Mouse (Mus musculus) stomach, postnatal 0 days (tissue): Measurements from ENCODE around the gene Wdr45b. TPM values are rescaled to one million over a fixed set of nuclear protein-coding genes. Genes with fewer than 3 reads are reported as not detected.
A peak's percentile ranks its signal among the peaks of the same experiment; 100 is the strongest.

Experiments
- ATAC-seq: fragments of 200-750 bp; cut with Nextera tagmentation; 2 replicates; pipeline ENCODE4 v1.8.0; 2017; ENCODE audit not compliant: low FRiP score, low TSS enrichment
- DNase-seq: peaks from one replicate; pipeline ENCODE4 v3.0.0-alpha.2; 2016; ENCODE audit warnings: low spot score
- H3K27ac ChIP-seq: fragments of 300-500 bp; sonication (generic); replicated peaks from 2 replicates; pipeline ENCODE4 v1.5.1; 2014; ENCODE audit warnings: mild to moderate bottlenecking, control low read depth
- H3K27me3 ChIP-seq: fragments of 300-500 bp; sonication (generic); 2 replicates; pipeline ENCODE4 v1.6.1; 2014; ENCODE audit warnings: low read length; ENCODE audit not compliant: control insufficient read depth, insufficient read depth
- H3K36me3 ChIP-seq: fragments of 300-500 bp; sonication (generic); 2 replicates; pipeline ENCODE4 v1.6.1; 2014; ENCODE audit warnings: low read length, mixed read lengths; ENCODE audit not compliant: control insufficient read depth, insufficient read depth
- H3K4me1 ChIP-seq: fragments of 300-500 bp; sonication (generic); replicated peaks from 2 replicates; pipeline ENCODE4 v1.6.1; 2014; ENCODE audit warnings: antibody characterized with exemption; ENCODE audit not compliant: control insufficient read depth, insufficient read depth
- H3K4me2 ChIP-seq: fragments of 300-500 bp; sonication (generic); replicated peaks from 2 replicates; pipeline ENCODE4 v1.6.1; 2014; ENCODE audit warnings: low read depth, mild to moderate bottlenecking, control low read depth, moderate library complexity
- H3K4me3 ChIP-seq: fragments of 300-500 bp; sonication (generic); 2 replicates; pipeline ENCODE4 v1.5.1; 2014; ENCODE audit warnings: low read depth, low read length, control low read depth
- H3K9ac ChIP-seq: fragments of 300-500 bp; sonication (generic); 2 replicates; pipeline ENCODE4 v1.6.1; 2014; ENCODE audit warnings: mild to moderate bottlenecking, low read length, control low read depth, mixed read lengths
- H3K9me3 ChIP-seq: fragments of 300-500 bp; sonication (generic); 2 replicates; pipeline ENCODE4 v1.6.1; 2016; ENCODE audit warnings: low read length; ENCODE audit not compliant: control insufficient read depth
- CTCF ChIP-seq: IDR thresholded peaks from 2 replicates; pipeline ENCODE4 v1.5.1; 2016; ENCODE audit warnings: antibody characterized with exemption, low read depth, mild to moderate bottlenecking, moderate library complexity
- EP300 ChIP-seq: optimal IDR thresholded peaks from 2 replicates; pipeline ENCODE3; 2016; ENCODE audit warnings: antibody characterized with exemption
- WGBS: fragments of 180-500 bp; shearing (Covaris S2); extraction: QIAGEN DNeasy Blood & Tissue Kit; methylation state at CpG from one replicate; pipeline ENCODE4 v1.1.7; 2014; 5-methylcytosine and 5-hydroxymethylcytosine counted together
- polyA plus RNA-seq: library from polyadenylated mRNA; unstranded; fragments of >200 nt; fragmentation: Nextera tagmentation; extraction: Ambion mirVana; gene quantifications from 2 replicates; pipeline ENCODE4 v1.2.1, GENCODE M21; 2015

Wdr45b gene
- 48.7 and 53.2 TPM in 2 replicates for polyA plus RNA-seq

DNA sequence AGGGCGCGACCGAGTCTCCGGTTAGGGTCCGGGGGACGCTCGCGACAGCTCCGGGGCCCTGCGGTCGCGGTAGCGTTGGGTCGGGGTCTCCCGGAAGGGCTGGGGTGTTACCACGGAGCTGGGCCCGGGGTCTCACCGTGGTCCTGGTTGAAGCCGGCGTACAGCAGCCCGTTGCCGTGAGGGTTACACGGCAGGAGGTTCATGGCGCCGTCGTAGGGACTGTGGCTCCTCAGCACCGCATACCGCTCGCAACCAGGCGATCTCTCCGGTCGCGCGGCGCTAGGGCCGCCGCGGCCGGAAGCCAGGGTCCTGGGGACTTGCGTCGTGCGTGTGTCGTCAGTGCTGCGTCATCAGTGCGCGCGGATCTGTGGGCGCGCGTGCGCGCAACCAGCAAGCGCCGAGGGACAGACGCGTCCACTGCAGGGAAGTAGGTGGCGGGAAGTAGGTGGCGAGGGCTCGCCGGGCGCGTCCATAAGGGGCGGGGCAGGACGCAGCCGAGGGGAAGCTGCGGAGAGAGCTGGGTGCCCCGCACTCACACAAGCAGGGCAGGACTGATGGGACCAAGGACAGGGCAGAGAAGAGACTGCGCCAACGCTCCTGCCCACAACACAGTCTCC lies at the start of gene Wdr45b:
Gene Wdr45b, minus strand, starts transcription at position 355 of the 617 bp plus-strand sequence.
- H3K9me3 ChIP-seq = no peaks in the 10 kb centered on the region
- peak within 1 kb of the TSS; percentile 85 for H3K4me3 ChIP-seq
- peak within 1 kb of the TSS; percentile 100 for H3K9ac ChIP-seq
- H3K4me1 ChIP-seq = 0 out of 2 replicates have a peak, but pooled peaks cover 6% of the 10 kb centered on the region
- WGBS = 1% methylated on average over 65 of the region's 69 CpGs
- no peaks in the 10 kb centered on the region for H3K27me3 ChIP-seq
- H3K36me3 ChIP-seq = no peaks in the 10 kb centered on the region
- H3K4me2 ChIP-seq = peak within 1 kb of the TSS; percentile 73
- DNase-seq (peak; percentile 98), ATAC-seq (peak; percentile 97)
- TF ChIP-seq CTCF = no peak; the same call in 1 of the 2 replicates
- TF ChIP-seq EP300 = no peak
- peak within 1 kb of the TSS; percentile 96 for H3K27ac ChIP-seq

DNA sequence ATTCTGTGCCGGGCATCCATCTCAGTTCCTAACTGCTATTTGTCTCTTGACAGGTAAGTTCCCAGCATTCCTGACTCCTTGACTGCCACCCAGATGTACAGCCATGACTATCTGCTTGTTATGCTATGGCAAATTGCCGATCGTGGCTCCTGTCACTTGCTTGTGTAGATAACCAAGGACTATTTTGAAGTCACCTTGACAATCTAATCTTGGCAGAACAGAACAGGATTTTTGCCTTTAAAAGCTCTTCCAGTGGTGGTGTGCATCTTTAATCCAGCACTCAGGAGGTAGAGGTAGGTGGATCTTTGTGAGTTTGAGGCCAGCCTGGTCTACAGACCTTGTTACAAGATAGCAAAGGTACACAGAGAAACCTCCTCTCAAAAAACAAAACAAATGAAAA lies 38.2 kb upstream of the Wdr45b start:
- no peak overlapping the region for H3K4me2 ChIP-seq
- no peak overlapping the region for H3K4me3 ChIP-seq
- H3K36me3 ChIP-seq = no peaks in the 10 kb centered on the region
- TF ChIP-seq EP300 (no peak), CTCF (no peak)
- H3K9me3 ChIP-seq = no peaks in the 10 kb centered on the region
- 80% methylated on average over 3 of the region's 3 CpGs for WGBS
- H3K4me1 ChIP-seq = no peaks in the 10 kb centered on the region
- H3K9ac ChIP-seq = no peak overlapping the region
- DNase-seq (no peak), ATAC-seq (no peak)
- H3K27ac ChIP-seq = no peak overlapping the region
- H3K27me3 ChIP-seq = no peaks in the 10 kb centered on the region

DNA sequence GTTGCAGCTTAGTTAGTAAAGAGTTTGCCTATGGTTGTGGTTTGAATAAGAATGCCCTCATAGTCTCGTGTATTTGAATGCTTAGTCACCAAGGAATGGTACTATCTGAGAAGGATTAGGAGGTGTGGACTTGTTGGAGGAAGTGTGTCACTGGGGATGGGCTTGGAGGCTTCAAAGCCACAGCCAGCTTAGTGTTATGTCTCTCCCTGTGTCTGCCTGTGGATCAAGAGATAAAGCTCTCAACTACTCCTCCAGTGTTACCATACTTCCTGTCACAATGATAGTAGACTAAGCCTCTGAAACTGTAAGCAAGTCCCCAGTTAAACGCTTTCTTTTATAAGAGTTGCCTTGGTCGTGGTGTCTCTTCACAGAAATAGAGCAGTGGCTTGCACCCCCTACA lies 36.5 kb upstream of the Wdr45b start:
- no peak overlapping the region for H3K27ac ChIP-seq
- H3K4me2 ChIP-seq = no peak overlapping the region
- DNase-seq = no peak
- H3K9ac ChIP-seq = no peak overlapping the region
- peaks cover 4% of the 10 kb centered on the region; the same call in 1 of the 2 replicates for H3K4me1 ChIP-seq
- TF ChIP-seq EP300 (no peak), CTCF (no peak)
- no peaks in the 10 kb centered on the region for H3K36me3 ChIP-seq
- no peaks in the 10 kb centered on the region for H3K9me3 ChIP-seq
- H3K4me3 ChIP-seq = no peak overlapping the region
- WGBS = 62% methylated on average over 3 of the region's 3 CpGs
- no peaks in the 10 kb centered on the region for H3K27me3 ChIP-seq
- ATAC-seq = no peak

DNA sequence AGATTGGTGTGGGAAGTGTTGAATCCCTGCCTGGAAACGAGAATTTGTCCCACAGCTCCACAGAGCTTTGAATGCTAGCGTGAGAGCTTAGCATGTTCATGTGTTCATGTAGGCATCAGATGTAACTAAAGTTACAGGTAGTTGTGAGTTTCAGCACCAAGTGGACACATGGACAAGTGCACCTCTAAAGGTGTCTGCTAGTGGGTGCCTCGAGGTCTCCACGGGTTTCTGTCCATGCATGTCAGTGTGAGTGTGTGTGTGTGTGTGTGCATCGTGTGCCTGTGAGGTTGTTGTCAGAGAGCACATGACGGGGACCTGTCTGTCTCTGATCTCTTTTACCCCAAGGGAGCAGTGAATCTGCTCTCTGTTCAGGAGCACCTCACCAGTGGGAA lies 34.3 kb upstream of the Wdr45b start:
- peak; percentile 36; the same call in 1 of the 2 replicates for ATAC-seq
- 5% methylated on average over 6 of the region's 6 CpGs for WGBS
- no peak overlapping the region for H3K9ac ChIP-seq

DNA sequence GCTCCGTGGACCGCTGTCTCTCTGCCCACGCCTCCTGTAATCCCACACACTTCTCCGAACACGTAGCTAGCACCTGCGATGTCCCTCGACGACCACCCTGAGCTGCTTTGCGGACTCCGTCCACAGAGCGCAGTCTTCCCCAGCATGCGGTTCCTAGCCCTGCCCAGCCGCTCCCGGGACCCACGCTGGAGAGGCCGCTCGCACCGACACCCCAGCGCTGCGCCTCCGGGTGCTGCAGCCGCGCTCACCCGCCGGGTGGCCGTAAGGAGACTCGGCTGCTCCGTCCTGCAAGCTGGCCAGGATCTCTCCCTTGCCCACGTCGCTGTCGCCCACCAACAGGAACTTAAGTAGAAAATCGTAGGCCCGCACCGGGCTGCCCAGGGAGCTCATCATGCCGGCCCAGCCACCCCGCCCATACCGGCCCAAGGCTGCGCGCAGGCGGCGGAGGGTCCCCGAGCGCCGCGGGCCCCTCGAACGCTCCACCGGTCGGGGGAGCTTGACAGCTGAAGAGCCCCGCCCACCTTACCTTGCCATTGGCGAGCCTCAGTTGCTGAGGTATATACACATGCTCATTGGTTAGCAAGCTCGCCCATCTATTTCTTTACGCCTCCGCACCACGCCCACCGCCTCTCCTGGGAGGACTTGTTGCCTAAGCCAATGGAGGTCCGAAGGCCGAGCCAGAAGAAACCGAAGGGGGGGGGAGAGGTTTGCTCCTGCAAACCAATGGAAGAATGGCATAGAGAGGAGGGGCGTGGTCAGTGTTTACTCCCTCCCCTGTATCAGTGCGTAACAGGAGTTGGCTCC lies 33.7 kb upstream of the Wdr45b start, which contains the start of gene Rab40b:
Gene Rab40b, minus strand, starts transcription at position 502 of the 804 bp plus-strand sequence.
- Histone ChIP-seq H3K27ac (peak within 1 kb of the TSS; percentile 30; the same call in 1 of the 2 replicates), H3K27me3 (no peaks in the 10 kb centered on the region)
- under 1% methylated on average over 60 of the region's 61 CpGs for WGBS

More for the DNA sequence above, 34.3 kb upstream of the Wdr45b start:
- Histone ChIP-seq H3K9me3 (no peaks in the 10 kb centered on the region), H3K27ac (no peak overlapping the region), H3K4me3 (peak overlapping the region; percentile 70), H3K27me3 (no peaks in the 10 kb centered on the region), H3K4me2 (peak overlapping the region; percentile 93), H3K36me3 (no peaks in the 10 kb centered on the region), H3K4me1 (peaks cover 4% of the 10 kb centered on the region; the same call in 1 of the 2 replicates)
- no peak for DNase-seq
- no peak for TF ChIP-seq EP300
- no peak; the same call in 1 of the 2 replicates for TF ChIP-seq CTCF

More for the DNA sequence above, 33.7 kb upstream of the Wdr45b start, which contains the start of gene Rab40b:
- H3K4me3 ChIP-seq = peak within 1 kb of the TSS; percentile 70
- peak; percentile 98 for ATAC-seq
- peak within 1 kb of the TSS; percentile 93 for H3K4me2 ChIP-seq
- TF ChIP-seq EP300 (no peak), CTCF (no peak; the same call in none of the 2 replicates)
- H3K4me1 ChIP-seq = peaks cover 4% of the 10 kb centered on the region; the same call in 1 of the 2 replicates
- H3K9ac ChIP-seq = peak within 1 kb of the TSS; percentile 67
- H3K36me3 ChIP-seq = no peaks in the 10 kb centered on the region
- H3K9me3 ChIP-seq = no peaks in the 10 kb centered on the region
- peak; percentile 98 for DNase-seq
